Mouse (Mus musculus) gastrocnemius, adult 8-10 months (tissue): ENCODE measurements around the gene Basp1. TPM values are rescaled to one million over a fixed set of nuclear protein-coding genes. Genes with fewer than 3 reads are reported as not detected.

Source experiments
- DNase-seq, 2 experiments: peaks; one replicate each; pipeline ENCODE4 v3.0.0; 2022; ENCODE audit warnings: low spot score in 2 of 2
- total RNA-seq, 4 experiments: library from RNA; stranded (reverse); gene quantifications; 2 replicates each; pipeline ENCODE4 v1.2.4; 2022

Gene Basp1
- total RNA-seq, 4 experiments from 2014 or later, result 0.34 to 1.5 (median 0.75) TPM

- no peak for DNase-seq
These were observed 49.3 kb downstream of the Basp1 start for GRCm38 (mm10) chr15:25364160-25364818.

GRCm38 (mm10) chr15:25363636-25364035 is 49.9 kb downstream of the Basp1 start:
- no peak for DNase-seq

GRCm38 (mm10) chr15:25360825-25361224 is 52.7 kb downstream of the Basp1 start:
- DNase-seq, result no peak

GRCm38 (mm10) chr15:25358680-25359097 is 54.9 kb downstream of the Basp1 start:
- DNase-seq, result no peak

GRCm38 (mm10) chr15:25355339-25355738 is 58.2 kb downstream of the Basp1 start:
- DNase-seq, result no peak

- DNase-seq, result no peak
These were observed 58.8 kb downstream of the Basp1 start for GRCm38 (mm10) chr15:25354738-25355137.

GRCm38 (mm10) chr15:25353498-25353897 is 60.1 kb downstream of the Basp1 start:
- no peak for DNase-seq

GRCm38 (mm10) chr15:25343263-25343662 is 70.3 kb downstream of the Basp1 start:
- no peak for DNase-seq

- no peak for DNase-seq
These were observed 78.3 kb downstream of the Basp1 start for GRCm38 (mm10) chr15:25335277-25335676.

GRCm38 (mm10) chr15:25331877-25332445 is 81.6 kb downstream of the Basp1 start:
- DNase-seq, result no peak

GRCm38 (mm10) chr15:25330946-25331345 is 82.6 kb downstream of the Basp1 start:
- DNase-seq, result no peak

GRCm38 (mm10) chr15:25322601-25323000 is 91.0 kb downstream of the Basp1 start:
- DNase-seq, result no peak

GRCm38 (mm10) chr15:25322111-25322510 is 91.5 kb downstream of the Basp1 start:
- no peak for DNase-seq

- no peak for DNase-seq
These were observed 91.9 kb downstream of the Basp1 start for GRCm38 (mm10) chr15:25321636-25322035.

GRCm38 (mm10) chr15:25314471-25314870 is 99.1 kb downstream of the Basp1 start:
- no peak for DNase-seq

Other genes with a start within 250 kb of the Basp1 start
- 10 to 100 TPM; 50.1 to 61.3 (median 55.3) TPM for gene Myo10, start 208.8 kb upstream of the Basp1 start, total RNA-seq